Mouse (Mus musculus): ENCODE data around the gene Tsc22d1. TPM values are rescaled to one million over a fixed set of nuclear protein-coding genes. Genes with fewer than 3 reads are reported as not detected.

Gene Tsc22d1
- total and polyA plus RNA-seq, 3 experiments, result 0.25 to 1.3 (median 0.69) TPM

- in situ Hi-C loops (cut with MboI; ENCODE audit: low pct_ligation_motif_present, low pct_unique_long_range_greater_than_20kb, low sequenced_read_pairs) (loop anchor here (10.0 kb wide), 2 partner anchors 366 to 496 kb away; no protein-coding TSS in a partner anchor), dilution Hi-C loops (cut with MboI; ENCODE audit: extremely low pct_ligation_motif_present, extremely low pct_unique_long_range_greater_than_20kb, low sequenced_read_pairs) (no loop called here)
- Histone ChIP-seq H3K27me3 (replicated peaks) (peaks cover 6% of the 10 kb centered on the region), H3K27ac (ENCODE audit: insufficient read depth, low read depth) (no peak overlapping the region), H3K4me1 (ENCODE audit: control insufficient read depth in 1 of 2, insufficient read depth in 2 of 2) (peaks cover 0 to 4% of the 10 kb centered on the region in 2 experiments; a peak in 2 of 4 replicates), H3K36me3 (replicated peaks in 1 of 2; ENCODE audit: control insufficient read depth in 1 of 2, insufficient read depth in 1 of 2, low read length in 1 of 2) (no peaks in the 10 kb centered on the region), H3K4me2 (ENCODE audit: insufficient read depth, low read depth, poor library complexity, severe bottlenecking) (no peak overlapping the region), H3K9me3 (replicated peaks; ENCODE audit: low read length) (no peaks in the 10 kb centered on the region), H3K4me3 (replicated peaks in 1 of 3; ENCODE audit: low read depth in 2 of 3, low read length in 2 of 3, poor library complexity in 1 of 3) (no peak overlapping the region), H3K79me2 (replicated peaks; ENCODE audit: control insufficient read depth, extremely low read depth, insufficient read depth, poor library complexity, severe bottlenecking) (no peaks in the 10 kb centered on the region), H3K9ac (ENCODE audit: insufficient read depth, low read depth) (no peak overlapping the region)
- TF ChIP-seq POLR2A (IDR thresholded peaks at IDR 0.05; ENCODE audit: low read depth, low read length) (no peak), EP300 (IDR thresholded peaks at IDR 0.05; ENCODE audit: low read length) (no peak), ZMIZ1 (IDR thresholded peaks at IDR 0.05; ENCODE audit: low read depth, low read length) (no peak), ZKSCAN1 (IDR thresholded peaks at IDR 0.05; ENCODE audit: borderline replicate concordance, low read depth, low read length) (no peak), ETS1 (conservative IDR thresholded peaks at IDR 0.05; ENCODE audit: low read depth, low read length) (no peak), HCFC1 (IDR thresholded peaks at IDR 0.05; ENCODE audit: low read depth, low read length) (no peak), PAX5 (IDR thresholded peaks at IDR 0.05; ENCODE audit: low read length) (no peak), MAFK (IDR thresholded peaks at IDR 0.05; ENCODE audit: insufficient replicate concordance, low read length) (no peak), E2F4 (IDR thresholded peaks at IDR 0.05; ENCODE audit: insufficient replicate concordance, low read depth, low read length) (no peak), GABPA (IDR thresholded peaks at IDR 0.05; ENCODE audit: insufficient replicate concordance, low read depth, low read length) (no peak), KAT2A (IDR thresholded peaks at IDR 0.05; ENCODE audit: insufficient replicate concordance, low read length) (no peak), JUN (IDR thresholded peaks at IDR 0.05; ENCODE audit: insufficient read depth, low read depth, low read length) (no peak), SIN3A (IDR thresholded peaks at IDR 0.05; ENCODE audit: low read length) (no peak), ELF1 (IDR thresholded peaks at IDR 0.05; ENCODE audit: low read depth, low read length) (no peak), MAZ (IDR thresholded peaks at IDR 0.05; ENCODE audit: low read depth, low read length) (no peak), MYC (IDR thresholded peaks at IDR 0.05; ENCODE audit: low read depth, low read length) (no peak)
- DNase-seq (ENCODE audit: extremely low read depth), result no peak
These were observed 93.9 kb downstream of the Tsc22d1 start for GRCm38 (mm10) chr14:76508701-76509100.

- H3K27me3 ChIP-seq (replicated peaks), result no peaks in the 10 kb centered on the region
- H3K79me2 ChIP-seq (replicated peaks; ENCODE audit: control insufficient read depth, extremely low read depth, insufficient read depth, poor library complexity, severe bottlenecking), result no peaks in the 10 kb centered on the region
- no peaks in the 10 kb centered on the region for H3K9me3 ChIP-seq (replicated peaks; ENCODE audit: low read length)
- no peaks in the 10 kb centered on the region for H3K4me1 ChIP-seq (ENCODE audit: control insufficient read depth in 1 of 2, insufficient read depth in 2 of 2)
- dilution Hi-C loops (cut with MboI; ENCODE audit: extremely low pct_ligation_motif_present, extremely low pct_unique_long_range_greater_than_20kb, low sequenced_read_pairs), result no loop called here
- in situ Hi-C loops (cut with MboI; ENCODE audit: low pct_ligation_motif_present, low pct_unique_long_range_greater_than_20kb, low sequenced_read_pairs), result no loop called here
- no peak overlapping the region for H3K4me3 ChIP-seq (replicated peaks in 1 of 3; ENCODE audit: low read depth in 2 of 3, low read length in 2 of 3, poor library complexity in 1 of 3)
- DNase-seq (ENCODE audit: extremely low read depth), result no peak
- H3K4me2 ChIP-seq (ENCODE audit: insufficient read depth, low read depth, poor library complexity, severe bottlenecking), result no peak overlapping the region
- TF ChIP-seq MEF2A (IDR thresholded peaks at IDR 0.05; ENCODE audit: borderline replicate concordance, low read depth, low read length) (no peak), NRF1 (IDR thresholded peaks at IDR 0.05; ENCODE audit: low read depth, low read length) (no peak), CHD1 (IDR thresholded peaks at IDR 0.05; ENCODE audit: low read depth, low read length) (no peak), ZKSCAN1 (IDR thresholded peaks at IDR 0.05; ENCODE audit: borderline replicate concordance, low read depth, low read length) (no peak), MXI1 (IDR thresholded peaks at IDR 0.05; ENCODE audit: low read depth, low read length) (no peak), MYC (IDR thresholded peaks at IDR 0.05; ENCODE audit: low read depth, low read length) (no peak), ELF1 (IDR thresholded peaks at IDR 0.05; ENCODE audit: low read depth, low read length) (no peak), POLR2AphosphoS2 (IDR thresholded peaks at IDR 0.05; ENCODE audit: low read depth, low read length) (no peak), MAZ (IDR thresholded peaks at IDR 0.05; ENCODE audit: low read depth, low read length) (no peak), CTCF (conservative IDR thresholded peaks at IDR 0.05 in 1 of 2, IDR thresholded peaks at IDR 0.05 in 1 of 2; ENCODE audit: low read depth in 2 of 2, low read length in 2 of 2) (no peak), CHD2 (IDR thresholded peaks at IDR 0.05; ENCODE audit: low read length) (no peak), SIN3A (IDR thresholded peaks at IDR 0.05; ENCODE audit: low read length) (no peak), TCF12 (IDR thresholded peaks at IDR 0.05; ENCODE audit: low read depth, low read length) (no peak), RAD21 (IDR thresholded peaks at IDR 0.05; ENCODE audit: low read depth, low read length) (no peak), USF1 (IDR thresholded peaks at IDR 0.05; ENCODE audit: low read depth, low read length) (no peak), POLR2A (IDR thresholded peaks at IDR 0.05; ENCODE audit: low read depth, low read length) (no peak), HCFC1 (IDR thresholded peaks at IDR 0.05; ENCODE audit: low read depth, low read length) (no peak), USF2 (conservative IDR thresholded peaks at IDR 0.05; ENCODE audit: low read depth, low read length) (no peak), ZNF384 (IDR thresholded peaks at IDR 0.05; ENCODE audit: low read depth, low read length) (no peak), IRF4 (IDR thresholded peaks at IDR 0.05; ENCODE audit: low read depth, low read length) (no peak)
- no peaks in the 10 kb centered on the region for H3K36me3 ChIP-seq (replicated peaks in 1 of 2; ENCODE audit: control insufficient read depth in 1 of 2, insufficient read depth in 1 of 2, low read length in 1 of 2)
- H3K27ac ChIP-seq (ENCODE audit: insufficient read depth, low read depth), result no peak overlapping the region
- no peak overlapping the region for H3K9ac ChIP-seq (ENCODE audit: insufficient read depth, low read depth)
These were observed 97.2 kb downstream of the Tsc22d1 start for GRCm38 (mm10) chr14:76511971-76512370.
